Mouse (Mus musculus) spleen, postnatal 4 days (tissue): ENCODE measurements around the gene Grm4.

ENCODE experiments used
- DNase-seq, 2 experiments: peaks; one replicate each; pipeline ENCODE4 v3.0.0; 2022; ENCODE audit warnings: low spot score in 2 of 2

Gene Grm4

GRCm38 (mm10) chr17:27445364-27446075 is 75.7 kb downstream of the Grm4 start:
- no peak for DNase-seq

- no peak for DNase-seq
Observed at GRCm38 (mm10) chr17:27442538-27443113, 78.6 kb downstream of the Grm4 start.

DNA sequence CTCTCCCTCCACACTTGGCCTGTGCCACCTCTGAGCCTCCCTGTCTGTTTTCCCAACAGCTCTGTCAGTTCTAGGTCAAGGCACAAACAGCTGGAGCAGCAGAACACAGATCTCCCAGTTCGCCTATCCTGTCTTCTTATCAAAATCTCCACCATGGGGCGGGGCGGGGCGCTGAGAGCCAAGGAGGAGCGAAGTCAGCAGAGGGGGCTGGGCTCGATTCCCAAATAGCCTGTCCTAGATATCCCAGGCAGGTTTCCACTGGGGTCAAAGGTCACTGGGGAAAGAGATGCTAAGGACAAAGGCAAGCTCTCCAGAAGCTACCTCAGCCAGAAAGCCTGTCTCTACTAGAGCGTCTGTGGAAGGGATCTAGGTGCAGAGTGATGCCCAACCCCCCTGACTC is 79.4 kb downstream of the Grm4 start:
- DNase-seq, result no peak

- DNase-seq, result no peak
Observed at GRCm38 (mm10) chr17:27435799-27436198, 85.4 kb downstream of the Grm4 start.

- DNase-seq, result no peak
Observed at GRCm38 (mm10) chr17:27435225-27435624, 86.0 kb downstream of the Grm4 start.

DNA sequence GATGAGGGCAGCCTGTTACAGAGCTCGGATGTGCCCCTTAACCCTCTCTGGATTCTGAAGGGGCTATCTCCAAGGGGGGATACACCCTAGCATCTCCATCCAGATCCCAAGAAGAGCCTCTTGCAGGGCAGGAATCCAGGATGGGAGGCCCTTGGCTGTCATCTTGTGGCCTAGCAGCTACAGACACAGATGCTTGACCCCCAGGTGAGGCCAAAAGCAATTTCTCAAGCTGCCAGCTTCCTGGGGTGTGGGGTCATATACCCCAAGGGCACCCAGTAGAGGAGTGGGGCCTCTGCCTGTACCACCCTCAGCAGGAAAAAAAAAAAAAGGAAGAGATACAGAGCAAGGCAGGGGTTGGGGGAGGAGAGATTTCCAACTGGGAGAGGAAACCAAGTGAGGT is 87.1 kb downstream of the Grm4 start:
- no peak for DNase-seq

GRCm38 (mm10) chr17:27433179-27433680 is 88.0 kb downstream of the Grm4 start:
- DNase-seq, result no peak

- no peak for DNase-seq
Observed at GRCm38 (mm10) chr17:27432145-27432650, 89.0 kb downstream of the Grm4 start.

GRCm38 (mm10) chr17:27431049-27431839 is 90.0 kb downstream of the Grm4 start:
- DNase-seq, result no peak

DNA sequence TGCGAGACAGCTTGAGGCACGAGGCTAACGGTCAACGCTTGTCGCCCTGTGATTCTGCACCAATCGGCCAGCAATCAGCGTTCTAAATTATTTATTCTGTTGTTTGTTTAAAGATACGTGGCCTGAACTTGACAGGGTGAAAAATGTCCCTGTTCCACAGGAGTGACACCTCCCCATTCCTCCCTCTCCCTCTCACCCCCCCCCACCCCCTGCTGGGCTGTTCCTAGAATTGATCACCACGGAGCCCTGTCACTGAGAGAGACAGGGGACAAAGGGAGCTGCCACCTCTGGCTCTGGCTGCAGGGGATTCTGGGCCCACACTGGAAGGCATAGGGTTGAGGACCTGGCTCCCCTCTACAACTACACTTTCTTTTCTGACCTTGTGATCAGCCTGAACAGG is 91.4 kb downstream of the Grm4 start:
- no peak for DNase-seq

DNA sequence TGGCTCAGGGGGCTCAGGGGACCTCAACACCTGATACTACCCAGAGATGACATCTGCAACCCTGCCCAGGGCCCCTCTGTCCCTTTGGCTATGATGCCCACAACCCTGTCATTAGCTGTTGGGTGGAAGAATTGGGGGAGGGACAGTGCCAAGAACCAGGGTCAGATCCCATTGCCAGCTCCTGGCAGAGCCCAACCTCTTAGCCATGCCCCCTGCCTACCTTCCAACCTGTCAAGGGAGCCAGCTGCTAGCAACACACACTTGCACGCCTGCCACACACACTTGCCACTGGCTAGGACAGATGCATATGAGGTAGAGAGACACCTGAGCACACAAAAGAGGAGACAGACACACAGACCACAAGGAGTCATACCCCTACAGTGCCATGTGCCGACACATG is 96.2 kb downstream of the Grm4 start:
- DNase-seq, result no peak

- DNase-seq, result no peak
Observed at GRCm38 (mm10) chr17:27424356-27424755, 96.8 kb downstream of the Grm4 start.

- no peak for DNase-seq
Observed at GRCm38 (mm10) chr17:27422726-27423381, 98.3 kb downstream of the Grm4 start.

DNA sequence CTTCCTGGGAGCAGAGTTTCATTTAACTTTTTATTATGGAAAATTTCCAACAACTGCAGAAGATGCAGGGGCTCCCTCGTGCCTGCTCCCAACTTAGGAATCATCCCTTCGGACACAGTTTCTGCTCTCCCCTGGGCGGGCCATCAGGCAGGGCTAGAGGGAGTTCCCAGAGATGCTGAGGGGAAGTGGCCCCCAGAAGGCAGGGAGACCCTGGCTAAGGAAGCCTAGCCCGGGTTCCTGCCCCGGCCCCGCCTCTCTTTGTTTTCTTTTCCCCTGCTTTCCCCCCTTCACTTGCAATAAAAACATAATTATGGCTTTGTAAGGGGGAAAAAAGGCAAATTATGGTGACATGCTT is 98.9 kb downstream of the Grm4 start:
- no peak for DNase-seq

DNA sequence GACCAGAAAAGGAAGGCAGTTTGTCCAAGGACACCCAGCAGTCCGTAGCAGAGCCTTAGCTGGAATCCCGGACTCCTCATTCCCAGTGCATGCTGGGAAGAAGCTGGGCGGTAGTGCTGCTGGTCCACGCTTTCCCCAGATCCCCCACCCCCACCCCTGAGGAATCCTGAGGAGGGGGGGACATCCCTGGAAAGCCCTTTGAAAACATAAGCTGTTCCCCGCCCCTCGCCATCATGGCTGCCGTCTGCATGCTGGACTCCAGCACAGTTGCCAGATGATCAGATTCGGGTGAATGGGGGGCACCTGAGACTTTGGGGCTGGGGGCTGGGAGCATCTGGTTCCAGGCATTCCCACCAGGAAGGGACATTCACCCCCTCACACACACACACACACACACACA is 99.4 kb downstream of the Grm4 start:
- no peak for DNase-seq

DNA sequence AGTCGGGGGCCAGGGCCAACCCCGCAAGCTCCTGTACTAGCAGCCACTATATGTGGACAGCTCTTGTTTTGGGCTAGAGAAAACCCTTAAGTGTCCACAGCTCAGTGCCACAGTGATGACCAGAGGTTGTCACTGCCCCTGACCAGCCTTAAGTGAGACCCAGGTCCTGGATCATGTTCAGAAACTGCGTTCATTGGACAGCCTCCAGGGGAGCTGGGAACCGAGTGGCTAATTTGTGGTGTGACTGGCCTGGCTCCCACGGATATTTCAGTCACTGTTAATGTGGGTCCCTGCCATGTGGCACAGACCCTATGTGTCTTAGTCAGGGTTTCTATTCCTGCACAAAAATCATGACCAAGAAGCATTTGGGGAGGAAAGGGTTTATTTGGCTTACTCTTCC is 112.2 kb downstream of the Grm4 start:
- no peak for DNase-seq

- no peak for DNase-seq
Observed at GRCm38 (mm10) chr17:27408531-27408930, 112.7 kb downstream of the Grm4 start.

GRCm38 (mm10) chr17:27406956-27407355 is 114.2 kb downstream of the Grm4 start:
- no peak for DNase-seq

- DNase-seq, result peak in 1 of 2 experiments; percentile 18
Observed at GRCm38 (mm10) chr17:27405376-27406024, 115.7 kb downstream of the Grm4 start.

GRCm38 (mm10) chr17:27401200-27401599 is 120.0 kb downstream of the Grm4 start:
- no peak for DNase-seq

DNA sequence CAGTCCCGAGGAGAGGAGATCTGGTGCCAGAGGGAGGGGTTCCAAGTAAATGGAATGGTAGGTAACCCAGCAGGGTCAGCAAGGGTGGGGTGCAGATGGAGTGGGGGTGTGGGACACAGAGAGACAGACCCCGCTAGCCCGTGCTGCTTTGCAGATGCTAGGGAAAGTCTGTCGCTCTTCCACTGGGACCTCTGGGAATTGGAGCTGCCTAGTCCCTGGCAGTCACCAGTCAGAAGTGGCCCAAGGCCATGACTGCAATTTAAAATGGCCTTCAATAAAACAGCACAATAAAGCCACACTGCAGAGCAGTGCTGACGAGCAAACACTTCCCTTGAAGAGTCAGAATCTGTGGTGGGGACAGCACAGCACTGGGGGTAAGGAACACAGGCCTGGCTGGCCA is 127.3 kb downstream of the Grm4 start:
- DNase-seq, result no peak

GRCm38 (mm10) chr17:27393432-27393831 is 127.8 kb downstream of the Grm4 start:
- no peak for DNase-seq
